Mouse (Mus musculus) gonadal fat pad, adult 2 months (tissue): ENCODE results near the gene Coro1c. TPM values are rescaled to one million over a fixed set of nuclear protein-coding genes. Genes with fewer than 3 reads are reported as not detected.

Source experiments
- DNase-seq: peaks from one replicate; pipeline ENCODE4 v3.0.0-alpha.2; 2012; ENCODE audit warnings: low read depth
- polyA plus RNA-seq: library from polyadenylated mRNA; depleted of rRNA; stranded (reverse); fragments of >200 nt; gene quantifications from 2 replicates; pipeline ENCODE4 v1.2.3, GENCODE M21; 2012

The Coro1c gene
- polyA plus RNA-seq, 1 experiment: 51.0 TPM

GRCm38 (mm10) chr5:113857631-113858030, 50.9 kb downstream of the Coro1c start:
- DNase-seq: no peak

GRCm38 (mm10) chr5:113856631-113857030, 51.9 kb downstream of the Coro1c start:
- DNase-seq: no peak

GRCm38 (mm10) chr5:113855696-113856095, 52.9 kb downstream of the Coro1c start:
- DNase-seq: no peak

DNA sequence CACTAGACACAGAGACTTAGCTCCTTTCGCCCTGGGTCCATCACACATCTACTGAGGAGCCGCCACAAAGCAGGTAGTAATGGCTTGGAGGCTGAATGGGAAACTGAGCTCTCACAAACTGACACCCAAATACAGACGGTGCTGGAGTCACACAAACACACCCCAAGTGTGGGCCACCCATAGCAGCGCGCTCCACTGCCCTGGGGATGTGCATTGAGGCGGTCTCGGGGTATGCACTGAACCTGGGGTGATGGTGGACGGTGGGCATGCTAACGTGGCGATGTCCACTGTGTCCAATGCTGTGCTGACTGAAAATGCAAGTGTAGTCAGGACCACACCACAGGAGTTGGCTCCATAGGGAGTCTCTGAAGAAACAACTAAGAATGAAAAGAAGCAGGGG, 53.4 kb downstream of the Coro1c start:
- no peak for DNase-seq

- DNase-seq: no peak
These were observed 54.1 kb downstream of the Coro1c start for GRCm38 (mm10) chr5:113854494-113854893.

GRCm38 (mm10) chr5:113853541-113853940, 55.0 kb downstream of the Coro1c start:
- DNase-seq: no peak

DNA sequence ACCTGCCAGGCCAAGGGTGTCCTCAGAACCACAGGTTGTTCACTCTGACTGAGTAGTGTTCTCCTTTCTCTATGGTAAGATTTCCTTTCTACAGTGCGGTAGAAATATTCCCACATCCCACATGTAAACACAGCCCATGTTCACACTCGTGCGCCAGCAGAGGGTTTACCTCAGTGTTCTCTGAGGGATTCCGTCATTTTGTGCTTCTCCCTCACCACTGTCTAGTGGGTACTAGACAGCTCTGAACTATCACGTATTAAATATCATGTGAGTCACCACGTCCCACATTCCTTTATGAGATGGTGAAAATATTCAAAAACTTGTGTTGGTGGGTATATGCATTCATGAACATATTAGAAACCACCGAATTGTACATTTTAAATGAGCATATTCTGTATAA, 56.1 kb downstream of the Coro1c start:
- DNase-seq: no peak

DNA sequence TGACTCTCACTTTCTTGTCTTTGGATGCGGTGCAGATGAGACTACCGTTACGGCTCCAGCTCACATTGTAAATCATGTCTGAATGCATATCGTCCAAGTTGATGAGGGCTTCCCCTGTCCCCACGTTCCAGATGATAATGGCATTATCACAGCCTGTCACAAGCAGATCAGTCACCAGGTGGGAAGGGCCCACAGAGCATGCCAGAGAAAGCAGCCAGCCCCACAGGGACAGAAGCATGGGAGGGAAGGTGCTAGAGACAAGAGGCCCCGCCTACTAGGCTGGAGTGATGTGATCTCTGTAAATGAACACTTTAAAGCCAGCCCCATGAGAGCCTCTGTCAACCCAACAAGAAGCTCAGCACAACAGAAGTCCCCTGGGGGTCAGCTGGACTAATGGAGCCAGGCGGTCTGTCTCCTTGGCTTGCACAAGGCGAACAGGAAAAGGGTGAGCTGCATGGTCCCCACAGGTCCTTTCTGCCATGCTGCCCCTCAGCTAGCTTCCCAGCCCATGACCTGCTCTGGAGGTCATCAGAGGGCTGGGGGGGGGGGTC, 57.8 kb downstream of the Coro1c start:
- DNase-seq: no peak

GRCm38 (mm10) chr5:113847636-113848035, 60.9 kb downstream of the Coro1c start:
- no peak for DNase-seq

DNA sequence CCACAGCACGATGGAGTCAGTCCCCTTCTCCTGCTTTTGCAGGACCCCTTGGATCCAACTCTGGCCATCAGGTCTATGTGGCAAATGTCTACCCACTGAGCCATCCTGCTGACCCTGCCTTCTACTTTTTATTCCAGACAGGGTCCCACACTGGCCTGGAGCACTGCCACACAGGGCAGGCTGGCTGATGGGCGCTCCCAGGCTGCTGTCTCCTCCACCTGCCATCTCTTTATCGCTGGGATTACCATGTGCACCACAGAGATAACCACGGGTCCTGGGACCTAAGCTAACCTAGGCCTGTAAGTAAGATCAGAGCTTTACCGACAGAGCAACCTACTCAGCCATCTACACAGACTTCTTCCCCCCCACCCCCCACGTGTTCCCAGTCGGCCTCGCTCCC, 61.9 kb downstream of the Coro1c start:
- DNase-seq: no peak

- DNase-seq: no peak
These were observed 62.9 kb downstream of the Coro1c start for GRCm38 (mm10) chr5:113845627-113846026.

DNA sequence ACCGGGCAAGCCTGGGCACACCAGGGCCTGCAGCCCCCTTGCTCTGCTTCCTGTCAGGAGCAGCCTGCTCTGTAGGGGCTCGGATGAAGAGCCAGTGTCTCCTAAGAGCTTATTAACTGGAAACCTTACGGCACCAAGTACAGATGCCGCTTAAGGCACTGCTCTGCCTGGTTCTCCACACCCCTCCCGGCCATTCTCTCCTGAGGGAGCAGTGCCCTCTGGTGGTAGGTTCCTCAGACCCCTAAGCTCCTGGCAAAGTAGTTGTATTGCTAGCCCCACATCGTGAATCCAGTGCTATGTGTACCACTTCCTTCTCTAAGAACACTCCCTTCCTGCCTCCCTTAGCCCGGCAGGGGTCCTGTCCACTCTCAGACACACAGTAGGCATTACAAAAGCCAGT, 63.8 kb downstream of the Coro1c start:
- no peak for DNase-seq

DNA sequence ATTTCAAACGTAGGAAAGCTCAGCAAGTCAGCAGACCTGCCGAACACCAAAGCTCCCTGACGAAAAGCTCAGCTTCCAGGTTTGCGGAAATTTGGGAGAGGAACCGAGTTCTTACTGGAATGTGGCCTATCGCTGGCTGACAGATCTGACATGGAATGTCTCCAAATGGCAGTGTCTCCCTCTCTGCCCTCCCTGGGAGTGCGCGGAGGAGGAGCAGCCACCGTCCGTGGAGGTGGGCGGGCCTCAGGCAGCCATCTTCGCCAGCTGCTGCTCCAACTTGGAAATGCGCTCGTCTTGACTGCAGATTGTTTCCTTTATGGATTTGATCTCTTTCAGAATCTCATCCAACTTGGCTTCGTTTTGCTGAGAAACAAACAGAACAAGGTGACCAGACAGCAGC, 64.5 kb downstream of the Coro1c start:
- no peak for DNase-seq

DNA sequence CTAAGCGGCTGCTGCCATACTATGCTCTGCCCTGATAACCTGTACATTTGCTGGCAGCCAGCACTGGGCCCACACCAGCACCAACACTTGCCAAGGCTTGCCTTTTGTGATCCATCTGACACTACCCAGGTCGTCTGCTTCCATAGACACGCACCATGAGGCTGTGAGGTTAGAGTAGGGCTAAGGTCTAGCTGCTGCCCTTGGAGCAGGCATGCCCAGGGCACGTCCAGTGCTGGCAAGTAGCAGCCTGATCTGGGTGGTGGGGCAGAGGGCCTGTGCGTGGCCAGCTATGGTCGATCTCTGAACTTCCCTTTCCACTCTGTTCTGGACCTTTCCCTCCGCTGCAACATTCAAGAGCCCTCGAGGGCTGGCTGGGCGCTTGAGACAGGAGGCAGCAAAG, 65.7 kb downstream of the Coro1c start:
- DNase-seq: no peak

- DNase-seq: no peak
These were observed 66.3 kb downstream of the Coro1c start for GRCm38 (mm10) chr5:113842244-113842643.

- no peak for DNase-seq
These were observed 67.0 kb downstream of the Coro1c start for GRCm38 (mm10) chr5:113841243-113842225.

DNA sequence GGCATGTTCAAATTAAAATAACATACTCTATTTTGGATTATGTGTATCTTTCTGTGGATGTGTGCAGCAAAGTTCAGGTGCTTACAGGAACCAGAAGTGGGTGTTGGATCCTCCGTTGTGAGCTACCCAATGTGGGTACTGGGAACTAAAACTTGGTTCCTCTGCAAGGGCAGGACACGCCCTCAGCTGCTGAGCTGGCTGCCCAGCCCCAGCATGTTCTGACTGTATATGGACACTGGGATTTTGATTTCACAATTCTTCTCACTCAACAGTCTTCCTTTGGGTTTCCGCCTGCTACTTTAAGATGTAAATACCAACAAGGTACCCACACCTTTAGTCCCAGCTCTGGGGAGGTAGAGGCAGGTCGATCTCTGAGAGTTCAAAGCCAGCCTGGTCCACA, 68.1 kb downstream of the Coro1c start:
- DNase-seq: no peak

DNA sequence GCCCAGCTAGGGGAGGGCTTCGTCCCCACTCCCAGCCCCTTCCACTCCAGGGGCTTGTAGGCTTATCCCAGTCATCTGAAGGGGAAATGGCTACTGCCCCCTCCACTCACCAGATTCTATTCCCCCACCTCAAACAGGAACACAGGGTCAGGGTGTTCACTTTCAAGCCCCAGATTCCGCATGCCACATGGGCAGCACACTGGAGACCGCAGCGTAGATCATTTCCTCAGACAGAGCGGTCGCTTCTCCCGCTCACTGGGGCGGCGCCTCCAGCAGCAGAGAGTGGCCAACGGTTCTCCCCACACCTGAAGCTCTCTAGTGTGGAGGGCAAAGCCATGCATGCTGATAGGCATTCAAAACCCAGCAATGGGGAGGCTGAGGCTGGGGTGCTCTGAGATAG, 71.6 kb downstream of the Coro1c start:
- no peak for DNase-seq

GRCm38 (mm10) chr5:113833316-113833947, 75.1 kb downstream of the Coro1c start:
- DNase-seq: no peak

DNA sequence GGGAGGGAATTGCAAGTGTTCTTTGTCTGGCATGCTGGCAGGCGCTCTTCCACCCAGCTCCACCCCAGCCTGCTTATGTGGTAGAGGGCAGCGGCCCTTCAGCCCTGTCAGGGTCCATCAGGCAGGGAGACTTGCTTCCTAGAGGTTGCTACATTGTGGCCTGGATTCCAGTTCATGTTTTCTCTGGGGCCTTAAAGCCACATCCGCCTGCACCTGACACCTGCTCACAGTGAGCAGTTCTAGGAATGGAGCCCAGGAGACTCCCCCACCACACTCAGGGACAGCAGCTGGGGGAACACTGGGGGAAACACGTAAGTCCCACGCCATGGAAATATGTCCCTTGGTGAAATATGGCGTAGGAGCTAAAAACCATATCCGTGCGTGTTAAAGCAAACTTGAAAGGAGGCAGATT, 76.1 kb downstream of the Coro1c start, which contains the start of gene Selplg:
Gene Selplg (minus strand): TSS at position 155 of the 412 bp plus-strand sequence.
- no peak for DNase-seq

DNA sequence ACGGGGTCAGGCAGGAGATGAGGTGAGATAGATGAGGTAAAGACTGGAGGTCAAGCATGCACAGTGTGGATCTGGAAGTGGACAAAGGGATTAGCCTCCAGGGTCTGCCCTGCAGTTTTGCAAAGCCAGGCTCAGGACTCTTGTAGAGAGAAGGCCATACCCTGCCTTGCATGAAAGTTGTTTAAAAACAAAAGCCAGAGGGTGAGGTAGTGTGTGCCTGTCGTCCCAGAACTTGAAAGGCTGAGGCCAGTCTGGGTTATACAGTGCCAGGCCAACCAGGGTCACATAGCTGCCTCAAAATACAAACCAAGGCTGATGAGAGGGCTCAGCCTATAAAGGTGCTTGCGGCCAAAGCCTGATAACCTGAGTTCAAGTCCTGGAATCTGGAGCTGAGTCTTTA, 76.8 kb downstream of the Coro1c start:
- DNase-seq: no peak

DNA sequence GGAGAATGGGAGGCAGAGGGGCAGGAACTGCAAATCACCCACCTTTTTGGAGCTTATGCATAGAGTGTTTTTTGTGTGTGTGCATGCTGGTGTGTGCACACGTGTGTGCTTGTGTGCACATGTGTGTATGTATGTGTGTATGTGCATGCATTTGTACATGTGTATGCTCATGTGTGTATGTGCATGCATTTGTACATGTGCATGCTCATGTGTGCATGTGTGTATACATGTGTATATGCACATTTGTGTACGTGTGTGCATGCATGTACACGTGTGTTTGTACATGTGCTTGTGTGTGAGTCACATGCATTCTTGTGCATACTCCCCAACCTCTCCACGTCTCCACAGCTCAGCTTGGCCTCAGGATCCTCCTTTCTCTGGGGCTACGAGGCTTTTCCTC, 77.8 kb downstream of the Coro1c start:
- DNase-seq: no peak

DNA sequence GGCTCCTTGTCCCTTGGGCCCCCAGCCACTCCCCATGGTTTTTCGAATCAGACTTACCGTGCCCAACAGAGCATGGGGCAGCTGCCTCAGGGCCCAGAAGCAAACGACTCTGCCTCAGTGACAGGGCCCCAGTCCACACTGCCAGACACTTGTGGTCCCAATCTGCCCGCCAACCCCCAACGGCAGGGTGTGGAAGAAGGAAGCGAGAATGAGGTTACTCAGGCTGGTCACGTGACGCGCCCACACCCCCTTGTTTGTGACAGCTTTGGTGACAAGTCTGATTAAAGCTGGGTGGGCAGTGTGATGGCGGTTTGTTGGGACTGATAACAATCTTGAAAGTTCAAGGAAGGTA, 78.3 kb downstream of the Coro1c start:
- DNase-seq: no peak
